Mouse (Mus musculus): ENCODE results near the gene Gm10663.

DNA sequence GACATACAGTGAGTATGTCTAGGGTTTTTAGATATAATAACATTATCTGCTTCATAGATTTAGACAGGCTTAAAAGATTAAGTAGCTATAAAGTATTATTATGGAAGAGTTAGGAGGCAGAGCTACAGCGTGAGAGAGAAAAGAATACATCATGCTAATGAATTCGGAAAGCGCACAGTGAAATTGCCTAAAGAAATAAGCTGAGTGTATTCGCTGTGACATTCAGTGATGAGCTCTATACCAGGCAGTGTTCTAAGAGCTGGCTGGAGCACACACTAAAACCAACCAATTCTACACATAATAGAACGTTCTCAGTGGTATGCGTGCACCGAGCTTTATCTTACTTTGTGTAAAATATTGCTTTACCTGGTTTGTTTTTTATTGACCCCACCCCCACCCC is 28.8 kb downstream of the Gm10663 start:
- TF ChIP-seq POLR2A (IDR thresholded peaks at IDR 0.05; ENCODE audit: borderline replicate concordance, insufficient read depth, low read length) (no peak), CTCF (IDR thresholded peaks at IDR 0.05; ENCODE audit: borderline replicate concordance, insufficient read depth, low read depth, low read length) (no peak)

Data from cerebellum, adult 2 months (tissue).